Mouse (Mus musculus): ENCODE data around the gene Cdh4. TPM values are rescaled to one million over a fixed set of nuclear protein-coding genes. Genes with fewer than 3 reads are reported as not detected.

The Cdh4 gene
- total and polyA plus RNA-seq, 3 experiments = 0.05 TPM; not detected in 2

DNA sequence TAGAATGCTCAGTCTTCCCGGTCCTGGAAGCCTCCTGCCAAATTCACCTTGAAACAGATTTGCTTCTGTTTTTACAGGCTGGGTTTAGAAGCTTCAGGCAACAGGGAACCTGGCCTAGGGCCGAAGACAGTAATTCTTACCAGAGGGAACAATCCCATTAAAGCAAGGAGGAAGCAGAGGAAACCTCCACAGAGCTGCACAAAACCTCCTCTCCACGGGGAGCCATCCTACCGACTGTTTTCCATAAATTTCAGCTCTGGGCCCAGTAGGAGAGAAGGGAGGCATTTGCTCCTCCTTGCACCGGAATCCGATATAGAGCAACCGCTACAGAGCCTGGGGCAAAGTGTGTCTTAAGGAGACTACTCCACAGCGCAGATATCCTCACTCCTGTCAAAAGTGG lies 79.9 kb downstream of the Cdh4 start:
- ATAC-seq (ENCODE audit: extremely low read depth, insufficient number of reproducible peaks, low FRiP score, poor library complexity, severe bottlenecking) = no peak
- H3K36me3 ChIP-seq (replicated peaks) = no peaks in the 10 kb centered on the region
- no peak for TF ChIP-seq POLR2AphosphoS5 (IDR thresholded peaks at IDR 0.05; ENCODE audit: insufficient replicate concordance, low read depth, low read length)
- no peak for TF ChIP-seq TAL1 (conservative IDR thresholded peaks at IDR 0.05; ENCODE audit: low read depth, low read length)
- TF ChIP-seq CTCF (IDR thresholded peaks at IDR 0.05; ENCODE audit: low read depth, low read length) = no peak
- H3K4me3 ChIP-seq (ENCODE audit: low read depth, low read length) = no peak overlapping the region
- no peak for DNase-seq (ENCODE audit: low spot score)
- no peaks in the 10 kb centered on the region for H3K4me1 ChIP-seq (ENCODE audit: insufficient read depth, low read depth, low read length)
- H3K9me3 ChIP-seq (replicated peaks) = peaks cover 89% of the 10 kb centered on the region
- no peaks in the 10 kb centered on the region for H3K27me3 ChIP-seq (ENCODE audit: insufficient read depth, low read length)

- ATAC-seq (ENCODE audit: extremely low read depth, insufficient number of reproducible peaks, low FRiP score, poor library complexity, severe bottlenecking) = no peak
- H3K9me3 ChIP-seq (replicated peaks) = peaks cover 84% of the 10 kb centered on the region
- no peaks in the 10 kb centered on the region for H3K36me3 ChIP-seq (replicated peaks)
- no peak overlapping the region for H3K4me3 ChIP-seq (ENCODE audit: low read depth, low read length)
- no peaks in the 10 kb centered on the region for H3K4me1 ChIP-seq (ENCODE audit: insufficient read depth, low read depth, low read length)
- no peak for DNase-seq (ENCODE audit: low spot score)
- TF ChIP-seq POLR2AphosphoS5 (IDR thresholded peaks at IDR 0.05; ENCODE audit: insufficient replicate concordance, low read depth, low read length) (no peak), GATA1 (IDR thresholded peaks at IDR 0.05; ENCODE audit: borderline replicate concordance, low read length) (no peak), GATA2 (IDR thresholded peaks at IDR 0.05; ENCODE audit: borderline replicate concordance, low read depth, low read length) (no peak), CTCF (IDR thresholded peaks at IDR 0.05; ENCODE audit: low read depth, low read length) (no peak), TAL1 (conservative IDR thresholded peaks at IDR 0.05; ENCODE audit: low read depth, low read length) (no peak)
- H3K27me3 ChIP-seq (ENCODE audit: insufficient read depth, low read length) = no peaks in the 10 kb centered on the region
Measured at GRCm38 (mm10) chr2:179526976-179527375, 84.7 kb downstream of the Cdh4 start.

DNA sequence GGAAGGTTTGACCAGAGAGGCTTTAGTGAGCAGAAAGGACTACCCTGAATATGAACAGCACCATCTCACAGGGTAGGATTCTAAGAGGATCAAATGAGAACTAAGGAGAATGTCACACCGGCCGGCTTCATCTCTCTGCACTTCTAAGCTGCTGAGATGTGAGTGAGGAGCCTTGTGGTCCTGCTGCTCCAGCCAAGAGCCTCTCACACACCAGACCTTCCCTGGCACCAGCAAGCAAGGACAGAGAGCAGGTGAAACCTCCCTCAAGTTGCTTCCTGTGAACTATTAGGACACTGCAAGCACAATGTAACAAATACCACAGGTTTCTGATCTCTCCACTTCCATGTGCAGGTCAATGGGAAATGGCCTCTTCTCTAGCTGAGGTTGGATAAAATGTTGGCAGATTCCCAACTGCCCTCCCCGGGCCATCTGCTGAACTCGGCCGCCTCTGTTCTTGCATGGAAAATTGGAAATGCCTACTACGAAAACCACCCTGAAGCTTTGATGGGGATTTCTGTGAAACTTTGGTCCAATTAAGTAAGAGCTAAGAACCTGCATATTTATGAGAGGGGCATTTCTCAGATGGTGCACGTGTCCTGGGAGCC lies 88.3 kb downstream of the Cdh4 start:
- H3K36me3 ChIP-seq (replicated peaks) = no peaks in the 10 kb centered on the region
- peaks cover 83% of the 10 kb centered on the region for H3K9me3 ChIP-seq (replicated peaks)
- ATAC-seq (ENCODE audit: extremely low read depth, insufficient number of reproducible peaks, low FRiP score, poor library complexity, severe bottlenecking) = no peak
- H3K4me3 ChIP-seq (ENCODE audit: low read depth, low read length) = no peak overlapping the region
- TF ChIP-seq GATA2 (IDR thresholded peaks at IDR 0.05; ENCODE audit: borderline replicate concordance, low read depth, low read length) (no peak), TAL1 (conservative IDR thresholded peaks at IDR 0.05; ENCODE audit: low read depth, low read length) (no peak), GATA1 (IDR thresholded peaks at IDR 0.05; ENCODE audit: borderline replicate concordance, low read length) (no peak), CTCF (IDR thresholded peaks at IDR 0.05; ENCODE audit: low read depth, low read length) (no peak), POLR2AphosphoS5 (IDR thresholded peaks at IDR 0.05; ENCODE audit: insufficient replicate concordance, low read depth, low read length) (no peak)
- no peak for DNase-seq (ENCODE audit: low spot score)
- no peaks in the 10 kb centered on the region for H3K27me3 ChIP-seq (ENCODE audit: insufficient read depth, low read length)
- no peaks in the 10 kb centered on the region for H3K4me1 ChIP-seq (ENCODE audit: insufficient read depth, low read depth, low read length)

- TF ChIP-seq GATA2 (IDR thresholded peaks at IDR 0.05; ENCODE audit: borderline replicate concordance, low read depth, low read length) = no peak
- TF ChIP-seq POLR2AphosphoS5 (IDR thresholded peaks at IDR 0.05; ENCODE audit: insufficient replicate concordance, low read depth, low read length) = no peak
- no peak for TF ChIP-seq GATA1 (IDR thresholded peaks at IDR 0.05; ENCODE audit: borderline replicate concordance, low read length)
- TF ChIP-seq TAL1 (conservative IDR thresholded peaks at IDR 0.05; ENCODE audit: low read depth, low read length) = no peak
- no peak for TF ChIP-seq CTCF (IDR thresholded peaks at IDR 0.05; ENCODE audit: low read depth, low read length)
- Histone ChIP-seq H3K9me3 (replicated peaks) (peaks cover 69% of the 10 kb centered on the region), H3K27me3 (ENCODE audit: insufficient read depth, low read length) (no peaks in the 10 kb centered on the region), H3K4me3 (ENCODE audit: low read depth, low read length) (no peak overlapping the region), H3K36me3 (replicated peaks) (no peaks in the 10 kb centered on the region), H3K4me1 (ENCODE audit: insufficient read depth, low read depth, low read length) (no peaks in the 10 kb centered on the region)
- ATAC-seq (ENCODE audit: extremely low read depth, insufficient number of reproducible peaks, low FRiP score, poor library complexity, severe bottlenecking) (no peak), DNase-seq (ENCODE audit: low spot score) (no peak)
Measured at GRCm38 (mm10) chr2:179533196-179533595, 91.0 kb downstream of the Cdh4 start.

DNA sequence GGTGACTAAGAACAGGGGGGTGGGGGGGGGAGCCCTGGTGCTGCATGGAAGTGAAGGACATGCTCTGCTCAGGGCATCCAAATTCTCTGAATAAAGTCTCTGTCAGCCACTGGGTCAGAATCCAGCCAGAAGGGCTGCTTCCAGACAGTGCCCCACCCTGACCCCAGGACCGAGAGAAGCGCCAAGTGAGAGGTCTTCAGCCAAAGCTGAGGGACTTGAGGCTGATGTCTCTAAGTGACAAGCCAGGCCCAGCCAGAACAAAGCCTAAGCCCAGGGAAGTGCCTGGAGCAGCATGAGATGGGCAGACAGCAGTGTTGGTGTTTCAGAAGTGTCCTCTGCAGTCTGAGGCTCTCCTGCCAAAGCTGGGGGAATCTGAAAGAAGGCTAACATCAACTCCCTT lies 91.7 kb downstream of the Cdh4 start:
- no peak for TF ChIP-seq TAL1 (conservative IDR thresholded peaks at IDR 0.05; ENCODE audit: low read depth, low read length)
- TF ChIP-seq GATA2 (IDR thresholded peaks at IDR 0.05; ENCODE audit: borderline replicate concordance, low read depth, low read length) = no peak
- TF ChIP-seq CTCF (IDR thresholded peaks at IDR 0.05; ENCODE audit: low read depth, low read length) = no peak
- Histone ChIP-seq H3K4me3 (ENCODE audit: low read depth, low read length) (no peak overlapping the region), H3K27me3 (ENCODE audit: insufficient read depth, low read length) (no peaks in the 10 kb centered on the region), H3K4me1 (ENCODE audit: insufficient read depth, low read depth, low read length) (no peaks in the 10 kb centered on the region), H3K36me3 (replicated peaks) (no peaks in the 10 kb centered on the region), H3K9me3 (replicated peaks) (peaks cover 67% of the 10 kb centered on the region)
- DNase-seq (ENCODE audit: low spot score) = no peak
- ATAC-seq (ENCODE audit: extremely low read depth, insufficient number of reproducible peaks, low FRiP score, poor library complexity, severe bottlenecking) = no peak

DNA sequence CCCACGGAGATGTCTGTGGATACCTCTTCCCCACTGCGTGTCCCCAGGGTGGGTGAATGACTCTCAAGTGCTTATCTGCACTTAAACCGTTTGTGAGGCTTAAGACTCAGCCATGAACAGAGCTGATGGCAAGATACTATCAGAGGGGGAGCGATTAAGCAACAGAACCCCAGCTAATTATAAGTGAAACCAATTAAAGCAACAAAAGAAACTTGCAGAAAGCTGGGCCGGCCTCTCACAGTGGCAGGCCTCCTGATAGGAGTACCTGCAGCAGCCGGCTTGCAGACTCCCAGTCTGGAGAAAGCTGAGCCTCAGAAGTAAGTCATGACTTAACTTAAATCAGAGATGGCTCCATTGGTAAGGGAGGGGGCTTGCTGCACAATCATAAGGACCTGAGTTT lies 93.0 kb downstream of the Cdh4 start:
- Histone ChIP-seq H3K27me3 (ENCODE audit: insufficient read depth, low read length) (no peaks in the 10 kb centered on the region), H3K36me3 (replicated peaks) (no peaks in the 10 kb centered on the region), H3K4me1 (ENCODE audit: insufficient read depth, low read depth, low read length) (no peaks in the 10 kb centered on the region), H3K9me3 (replicated peaks) (peaks cover 66% of the 10 kb centered on the region), H3K4me3 (ENCODE audit: low read depth, low read length) (no peak overlapping the region)
- TF ChIP-seq CTCF (IDR thresholded peaks at IDR 0.05; ENCODE audit: low read depth, low read length) = no peak
- no peak for TF ChIP-seq GATA1 (IDR thresholded peaks at IDR 0.05; ENCODE audit: borderline replicate concordance, low read length)
- TF ChIP-seq GATA2 (IDR thresholded peaks at IDR 0.05; ENCODE audit: borderline replicate concordance, low read depth, low read length) = no peak
- no peak for TF ChIP-seq TAL1 (conservative IDR thresholded peaks at IDR 0.05; ENCODE audit: low read depth, low read length)
- TF ChIP-seq POLR2AphosphoS5 (IDR thresholded peaks at IDR 0.05; ENCODE audit: insufficient replicate concordance, low read depth, low read length) = no peak
- ATAC-seq (ENCODE audit: extremely low read depth, insufficient number of reproducible peaks, low FRiP score, poor library complexity, severe bottlenecking) = no peak
- DNase-seq (ENCODE audit: low spot score) = no peak
